Mouse (Mus musculus) limb, embryonic 15.5 days (tissue): ENCODE measurements around the gene Car9. TPM values are rescaled to one million over a fixed set of nuclear protein-coding genes. Genes with fewer than 3 reads are reported as not detected.

Experiments
- ATAC-seq: fragments of 200-750 bp; cut with Nextera tagmentation; 2 replicates; pipeline ENCODE4 v1.8.0; 2017; ENCODE audit warnings: low read depth, moderate TSS enrichment; ENCODE audit not compliant: insufficient number of reproducible peaks, low FRiP score, low TSS enrichment
- H3K27ac ChIP-seq: fragments of 300-500 bp; sonication (generic); 2 replicates; pipeline ENCODE4 v1.5.1; 2015; ENCODE audit warnings: moderate library complexity, mild to moderate bottlenecking, inconsistent platforms
- H3K27me3 ChIP-seq: fragments of 300-500 bp; sonication (generic); 2 replicates; pipeline ENCODE4 v1.6.1; 2015; ENCODE audit warnings: inconsistent platforms
- H3K36me3 ChIP-seq: fragments of 300-500 bp; sonication (generic); 2 replicates; pipeline ENCODE4 v1.6.1; 2015; ENCODE audit warnings: inconsistent platforms
- H3K4me1 ChIP-seq: fragments of 300-500 bp; sonication (generic); 2 replicates; pipeline ENCODE4 v1.6.1; 2015; ENCODE audit warnings: inconsistent platforms
- H3K4me2 ChIP-seq: fragments of 300-500 bp; sonication (generic); 2 replicates; pipeline ENCODE4 v1.6.1; 2015; ENCODE audit warnings: mild to moderate bottlenecking, inconsistent platforms
- H3K4me3 ChIP-seq: fragments of 300-500 bp; sonication (generic); 2 replicates; pipeline ENCODE4 v1.5.1; 2015; ENCODE audit warnings: mild to moderate bottlenecking, inconsistent platforms
- H3K9ac ChIP-seq: fragments of 300-500 bp; sonication (generic); 2 replicates; pipeline ENCODE4 v1.6.1; 2015; ENCODE audit warnings: inconsistent platforms
- H3K9me3 ChIP-seq: fragments of 300-500 bp; sonication (generic); 2 replicates; pipeline ENCODE4 v1.6.1; 2016; ENCODE audit warnings: inconsistent platforms
- WGBS: fragments of 180-500 bp; shearing (Covaris S2); methylation state at CpG from one replicate; pipeline ENCODE4 v1.1.7; 2015; 5-methylcytosine and 5-hydroxymethylcytosine counted together
- polyA plus RNA-seq: library from polyadenylated mRNA; unstranded; fragments of >200 nt; fragmentation: Nextera tagmentation; extraction: Ambion mirVana; gene quantifications from 2 replicates; pipeline ENCODE4 v1.2.1, GENCODE M21; 2015

Gene Car9
- polyA plus RNA-seq, 1 experiment from 2014 or later: 4.1 TPM

GRCm38 (mm10) chr4:43497946-43498345 is 8.8 kb upstream of the Car9 start:
- H3K27ac ChIP-seq: no peak overlapping the region

GRCm38 (mm10) chr4:43498983-43499382 is 7.8 kb upstream of the Car9 start:
- Histone ChIP-seq H3K27me3 (no peaks in the 10 kb centered on the region), H3K9me3 (no peaks in the 10 kb centered on the region), H3K36me3 (peaks cover 21% of the 10 kb centered on the region), H3K4me2 (peak overlapping the region; percentile 84), H3K4me1 (peaks cover 44% of the 10 kb centered on the region), H3K4me3 (peak overlapping the region; percentile 65), H3K27ac (peak overlapping the region; percentile 61; the same call in 1 of the 2 replicates), H3K9ac (no peak overlapping the region)
- no peak for ATAC-seq
- 13% methylated on average over 8 of the region's 8 CpGs for WGBS

More at GRCm38 (mm10) chr4:43497946-43498345, 8.8 kb upstream of the Car9 start:
- Histone ChIP-seq H3K9ac (no peak overlapping the region), H3K4me3 (peak overlapping the region; percentile 65), H3K27me3 (no peaks in the 10 kb centered on the region), H3K9me3 (no peaks in the 10 kb centered on the region), H3K4me1 (peaks cover 46% of the 10 kb centered on the region), H3K4me2 (peak overlapping the region; percentile 84; the same call in 1 of the 2 replicates), H3K36me3 (peaks cover 21% of the 10 kb centered on the region)
- WGBS: 70% methylated on average over 4 of the region's 4 CpGs
- ATAC-seq: no peak

- H3K4me2 ChIP-seq: peak within 1 kb of the TSS; percentile 84
- peak; percentile 80 for ATAC-seq
- 6% methylated on average over 50 of the region's 50 CpGs for WGBS
- peaks cover 37% of the 10 kb centered on the region for H3K4me1 ChIP-seq
- H3K27ac ChIP-seq: peak within 1 kb of the TSS; percentile 61; the same call in 1 of the 2 replicates
- peak within 1 kb of the TSS; percentile 33; the same call in 1 of the 2 replicates for H3K9ac ChIP-seq
- H3K27me3 ChIP-seq: no peaks in the 10 kb centered on the region
- no peaks in the 10 kb centered on the region for H3K9me3 ChIP-seq
- peaks cover 21% of the 10 kb centered on the region for H3K36me3 ChIP-seq
- peak within 1 kb of the TSS; percentile 65 for H3K4me3 ChIP-seq
Observed at GRCm38 (mm10) chr4:43499407-43500333, 7.1 kb upstream of the Car9 start, which contains the start of gene Arhgef39. Arhgef39 (minus strand) TSS chr4:43499695.

- H3K27me3 ChIP-seq: no peaks in the 10 kb centered on the region; the same call in 1 of the 2 replicates
- peaks cover 41% of the 10 kb centered on the region for H3K4me1 ChIP-seq
- H3K4me2 ChIP-seq: no peak overlapping the region
- H3K4me3 ChIP-seq: no peak overlapping the region
- H3K9ac ChIP-seq: no peak overlapping the region
- WGBS: 74% methylated on average over 2 of the region's 2 CpGs
- no peak for ATAC-seq
- no peaks in the 10 kb centered on the region for H3K9me3 ChIP-seq
- no peak overlapping the region for H3K27ac ChIP-seq
- no peaks in the 10 kb centered on the region for H3K36me3 ChIP-seq
Observed at GRCm38 (mm10) chr4:43503041-43503440, 3.7 kb upstream of the Car9 start.

- Histone ChIP-seq H3K4me3 (no peak overlapping the region), H3K27ac (no peak overlapping the region), H3K4me1 (peaks cover 41% of the 10 kb centered on the region)
Observed at GRCm38 (mm10) chr4:43503506-43503905, 3.3 kb upstream of the Car9 start.

GRCm38 (mm10) chr4:43504269-43504668 is 2.5 kb upstream of the Car9 start:
- Histone ChIP-seq H3K4me3 (no peak overlapping the region), H3K4me2 (no peak overlapping the region), H3K36me3 (no peaks in the 10 kb centered on the region), H3K27ac (no peak overlapping the region), H3K27me3 (no peaks in the 10 kb centered on the region; the same call in 1 of the 2 replicates), H3K9ac (no peak overlapping the region), H3K9me3 (no peaks in the 10 kb centered on the region), H3K4me1 (peaks cover 41% of the 10 kb centered on the region)
- WGBS: 84% methylated on average over 4 of the region's 4 CpGs
- no peak for ATAC-seq

More at GRCm38 (mm10) chr4:43503506-43503905, 3.3 kb upstream of the Car9 start:
- ATAC-seq: no peak
- no peaks in the 10 kb centered on the region for H3K36me3 ChIP-seq
- H3K27me3 ChIP-seq: no peaks in the 10 kb centered on the region; the same call in 1 of the 2 replicates
- H3K4me2 ChIP-seq: no peak overlapping the region
- H3K9ac ChIP-seq: no peak overlapping the region
- no peaks in the 10 kb centered on the region for H3K9me3 ChIP-seq
- WGBS: 78% methylated on average over 6 of the region's 6 CpGs

GRCm38 (mm10) chr4:43506074-43506473 is 692 bp upstream of the Car9 start:
- H3K9ac ChIP-seq: no peak overlapping the region
- no peaks in the 10 kb centered on the region for H3K36me3 ChIP-seq
- no peak overlapping the region for H3K4me2 ChIP-seq
- H3K9me3 ChIP-seq: no peaks in the 10 kb centered on the region
- no peak overlapping the region for H3K27ac ChIP-seq
- peaks cover 35% of the 10 kb centered on the region for H3K4me1 ChIP-seq
- H3K27me3 ChIP-seq: no peaks in the 10 kb centered on the region; the same call in 1 of the 2 replicates
- 87% methylated on average over 8 of the region's 8 CpGs for WGBS
- no peak overlapping the region for H3K4me3 ChIP-seq
- ATAC-seq: no peak

DNA sequence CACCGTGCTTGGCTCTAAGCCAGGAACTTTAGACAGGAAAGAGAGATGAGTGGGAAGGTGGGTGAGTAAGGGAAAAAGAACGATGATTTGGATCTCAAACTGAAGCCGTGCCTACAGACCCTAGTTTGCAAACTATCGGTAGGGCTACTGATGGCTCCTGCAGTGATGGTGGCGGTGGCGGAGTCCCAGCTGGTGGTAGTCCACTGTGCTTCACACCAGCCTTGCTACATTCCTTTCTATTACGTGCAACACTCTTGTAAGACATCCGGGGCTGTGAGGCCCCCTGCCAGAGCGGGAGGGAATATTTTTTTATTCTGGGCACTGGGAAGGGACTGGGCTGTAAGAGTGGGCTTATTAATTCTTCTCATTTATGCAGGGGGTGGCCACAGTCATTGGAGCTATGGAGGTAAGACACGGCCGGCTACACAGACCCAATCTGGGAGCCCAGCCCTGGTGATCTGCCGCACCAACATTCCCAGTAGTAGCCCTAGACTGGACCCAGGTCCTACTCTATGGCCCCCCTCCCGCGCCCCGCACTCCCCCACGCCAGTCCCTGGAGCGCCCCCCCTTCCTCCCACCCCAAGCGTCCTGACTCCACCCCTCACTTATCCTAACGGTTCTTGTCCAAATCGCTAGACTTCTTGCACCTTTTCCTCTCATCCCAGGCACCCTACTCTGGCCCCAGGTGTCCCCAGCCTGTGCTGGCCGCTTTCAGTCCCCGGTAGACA is 1.3 kb downstream of the Car9 start:
- no peaks in the 10 kb centered on the region for H3K9me3 ChIP-seq
- 7% methylated on average over 22 of the region's 22 CpGs for WGBS
- H3K4me3 ChIP-seq: peak overlapping the region; percentile 45
- peak overlapping the region; percentile 80 for H3K4me2 ChIP-seq
- H3K27me3 ChIP-seq: no peaks in the 10 kb centered on the region; the same call in 1 of the 2 replicates
- peaks cover 27% of the 10 kb centered on the region for H3K4me1 ChIP-seq
- H3K36me3 ChIP-seq: no peaks in the 10 kb centered on the region
- H3K9ac ChIP-seq: 0 out of 2 replicates have a peak overlapping the region, but pooled peaks have one; percentile 29
- no peak overlapping the region for H3K27ac ChIP-seq
- no peak for ATAC-seq

GRCm38 (mm10) chr4:43508666-43508997 is 1.9 kb downstream of the Car9 start:
- peak; percentile 65 for ATAC-seq
- Histone ChIP-seq H3K27me3 (no peaks in the 10 kb centered on the region; the same call in 1 of the 2 replicates), H3K4me2 (peak overlapping the region; percentile 80), H3K27ac (no peak overlapping the region), H3K4me3 (peak overlapping the region; percentile 45), H3K9me3 (no peaks in the 10 kb centered on the region), H3K9ac (0 out of 2 replicates have a peak overlapping the region, but pooled peaks have one; percentile 29), H3K4me1 (peaks cover 27% of the 10 kb centered on the region), H3K36me3 (no peaks in the 10 kb centered on the region)
- 6% methylated on average over 13 of the region's 13 CpGs for WGBS

GRCm38 (mm10) chr4:43509109-43509508 is 2.3 kb downstream of the Car9 start:
- peaks cover 28% of the 10 kb centered on the region for H3K4me1 ChIP-seq
- no peak for ATAC-seq
- no peaks in the 10 kb centered on the region; the same call in 1 of the 2 replicates for H3K27me3 ChIP-seq
- no peaks in the 10 kb centered on the region for H3K36me3 ChIP-seq
- peak overlapping the region; percentile 80 for H3K4me2 ChIP-seq
- 40% methylated on average over 9 of the region's 9 CpGs for WGBS
- no peaks in the 10 kb centered on the region for H3K9me3 ChIP-seq
- no peak overlapping the region for H3K27ac ChIP-seq
- H3K4me3 ChIP-seq: peak overlapping the region; percentile 45
- H3K9ac ChIP-seq: 0 out of 2 replicates have a peak overlapping the region, but pooled peaks have one; percentile 29

DNA sequence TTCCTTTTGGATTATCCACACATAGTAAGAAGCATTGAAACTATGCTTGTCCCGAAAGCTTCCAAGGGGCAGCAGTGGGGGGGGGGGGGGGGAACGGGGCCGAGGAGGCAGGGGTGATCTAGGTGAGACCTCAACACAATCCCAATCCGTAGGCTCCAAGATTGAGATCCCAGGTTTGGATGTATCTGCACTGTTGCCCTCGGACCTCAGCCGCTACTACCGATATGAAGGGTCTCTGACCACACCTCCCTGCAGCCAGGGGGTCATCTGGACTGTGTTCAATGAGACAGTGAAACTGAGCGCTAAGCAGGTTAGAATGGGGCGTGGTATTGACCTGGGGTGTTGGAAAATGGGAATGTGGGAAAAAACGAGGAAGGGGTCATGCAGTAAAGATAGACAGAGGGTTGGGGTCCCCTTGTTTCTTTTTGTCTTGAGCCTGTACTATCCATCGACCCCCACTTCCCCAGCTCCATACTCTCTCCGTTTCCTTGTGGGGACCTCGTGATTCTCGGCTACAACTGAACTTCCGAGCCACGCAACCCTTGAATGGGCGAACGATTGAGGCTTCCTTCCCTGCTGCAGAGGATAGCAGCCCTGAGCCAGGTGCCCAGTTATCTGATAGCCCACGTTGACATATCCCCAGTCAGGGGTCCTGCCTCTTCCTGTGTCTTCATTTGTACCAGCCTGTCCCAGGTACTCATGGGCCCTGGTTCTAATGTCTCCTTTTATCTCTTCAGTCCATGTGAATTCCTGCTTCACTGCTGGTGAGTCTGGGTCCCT is 5.1 kb downstream of the Car9 start:
- Histone ChIP-seq H3K9me3 (no peaks in the 10 kb centered on the region), H3K27ac (no peak overlapping the region), H3K36me3 (0 out of 2 replicates have a peak, but pooled peaks cover 1% of the 10 kb centered on the region), H3K9ac (no peak overlapping the region), H3K27me3 (no peaks in the 10 kb centered on the region; the same call in 1 of the 2 replicates), H3K4me2 (no peak overlapping the region), H3K4me1 (peaks cover 29% of the 10 kb centered on the region), H3K4me3 (no peak overlapping the region)
- 76% methylated on average over 19 of the region's 19 CpGs for whole genome bisulfite sequencing
- ATAC-seq: no peak
